Mouse (Mus musculus): ENCODE results near the gene Slc20a1. TPM values are rescaled to one million over a fixed set of nuclear protein-coding genes. Genes with fewer than 3 reads are reported as not detected.
A peak's percentile ranks its signal among the peaks of the same experiment; 100 is the strongest.

The Slc20a1 gene
- polyA plus RNA-seq, 1 experiment from 2014 or later, result 47.0 TPM

- 70% methylated on average over 9 of the region's 9 CpGs for WGBS
- DNase-seq (ENCODE audit: low spot score), result no peak
These were observed 42.3 kb downstream of the Slc20a1 start for GRCm38 (mm10) chr2:129240726-129241432.

GRCm38 (mm10) chr2:129241845-129242833 is 43.6 kb downstream of the Slc20a1 start:
- Histone ChIP-seq H3K4me2 (ENCODE audit: low read depth, severe bottlenecking) (no peak overlapping the region), H3K27me3 (ENCODE audit: control insufficient read depth, insufficient read depth, low read length) (no peaks in the 10 kb centered on the region), H3K4me1 (ENCODE audit: control insufficient read depth, insufficient read depth, low read length) (no peaks in the 10 kb centered on the region), H3K36me3 (ENCODE audit: control insufficient read depth, insufficient read depth, low read length) (no peaks in the 10 kb centered on the region), H3K27ac (replicated peaks; ENCODE audit: low read depth, low read length) (no peak overlapping the region), H3K9me3 (ENCODE audit: control insufficient read depth, low read length) (no peaks in the 10 kb centered on the region), H3K4me3 (ENCODE audit: low read depth, low read length) (no peak overlapping the region), H3K9ac (ENCODE audit: low read length) (no peak overlapping the region)
- no peak for DNase-seq (ENCODE audit: low spot score)
- ATAC-seq (ENCODE audit: insufficient number of reproducible peaks, low FRiP score, low TSS enrichment, low read depth), result peak; percentile 26; the same call in 1 of the 2 replicates
- 49% methylated on average over 7 of the region's 7 CpGs for WGBS

More at GRCm38 (mm10) chr2:129240726-129241432, 42.3 kb downstream of the Slc20a1 start:
- Histone ChIP-seq H3K36me3 (ENCODE audit: control insufficient read depth, insufficient read depth, low read length) (no peaks in the 10 kb centered on the region), H3K9ac (ENCODE audit: low read length) (no peak overlapping the region), H3K9me3 (ENCODE audit: control insufficient read depth, low read length) (no peaks in the 10 kb centered on the region), H3K27me3 (ENCODE audit: control insufficient read depth, insufficient read depth, low read length) (no peaks in the 10 kb centered on the region), H3K27ac (replicated peaks; ENCODE audit: low read depth, low read length) (no peak overlapping the region), H3K4me2 (ENCODE audit: low read depth, severe bottlenecking) (no peak overlapping the region), H3K4me1 (ENCODE audit: control insufficient read depth, insufficient read depth, low read length) (no peaks in the 10 kb centered on the region), H3K4me3 (ENCODE audit: low read depth, low read length) (no peak overlapping the region)
- ATAC-seq (ENCODE audit: insufficient number of reproducible peaks, low FRiP score, low TSS enrichment, low read depth), result no peak

- WGBS, result 87% methylated on average over 4 of the region's 4 CpGs
- no peaks in the 10 kb centered on the region for H3K9me3 ChIP-seq (ENCODE audit: control insufficient read depth, low read length)
- H3K36me3 ChIP-seq (ENCODE audit: control insufficient read depth, insufficient read depth, low read length), result no peaks in the 10 kb centered on the region
- H3K27ac ChIP-seq (replicated peaks; ENCODE audit: low read depth, low read length), result no peak overlapping the region
- H3K9ac ChIP-seq (ENCODE audit: low read length), result no peak overlapping the region
- ATAC-seq (ENCODE audit: insufficient number of reproducible peaks, low FRiP score, low TSS enrichment, low read depth) (no peak), DNase-seq (ENCODE audit: low spot score) (no peak)
- no peak overlapping the region for H3K4me3 ChIP-seq (ENCODE audit: low read depth, low read length)
- H3K27me3 ChIP-seq (ENCODE audit: control insufficient read depth, insufficient read depth, low read length), result no peaks in the 10 kb centered on the region
- H3K4me1 ChIP-seq (ENCODE audit: control insufficient read depth, insufficient read depth, low read length), result no peaks in the 10 kb centered on the region
- no peak overlapping the region for H3K4me2 ChIP-seq (ENCODE audit: low read depth, severe bottlenecking)
These were observed 44.4 kb downstream of the Slc20a1 start for GRCm38 (mm10) chr2:129243005-129243404.

GRCm38 (mm10) chr2:129243786-129244185 is 45.2 kb downstream of the Slc20a1 start:
- Histone ChIP-seq H3K4me2 (ENCODE audit: low read depth, severe bottlenecking) (no peak overlapping the region), H3K9ac (ENCODE audit: low read length) (no peak overlapping the region), H3K27ac (replicated peaks; ENCODE audit: low read depth, low read length) (no peak overlapping the region), H3K4me3 (ENCODE audit: low read depth, low read length) (no peak overlapping the region), H3K4me1 (ENCODE audit: control insufficient read depth, insufficient read depth, low read length) (no peaks in the 10 kb centered on the region), H3K27me3 (ENCODE audit: control insufficient read depth, insufficient read depth, low read length) (no peaks in the 10 kb centered on the region), H3K9me3 (ENCODE audit: control insufficient read depth, low read length) (no peaks in the 10 kb centered on the region), H3K36me3 (ENCODE audit: control insufficient read depth, insufficient read depth, low read length) (no peaks in the 10 kb centered on the region)
- WGBS, result 27% methylated on average over 9 of the region's 9 CpGs
- ATAC-seq (ENCODE audit: insufficient number of reproducible peaks, low FRiP score, low TSS enrichment, low read depth) (no peak), DNase-seq (ENCODE audit: low spot score) (no peak)

GRCm38 (mm10) chr2:129244446-129245120 is 46.0 kb downstream of the Slc20a1 start:
- no peaks in the 10 kb centered on the region for H3K36me3 ChIP-seq (ENCODE audit: control insufficient read depth, insufficient read depth, low read length)
- 86% methylated on average over 20 of the region's 20 CpGs for WGBS
- no peak overlapping the region for H3K27ac ChIP-seq (replicated peaks; ENCODE audit: low read depth, low read length)
- no peak for ATAC-seq (ENCODE audit: insufficient number of reproducible peaks, low FRiP score, low TSS enrichment, low read depth)
- H3K27me3 ChIP-seq (ENCODE audit: control insufficient read depth, insufficient read depth, low read length), result no peaks in the 10 kb centered on the region
- no peak overlapping the region for H3K4me2 ChIP-seq (ENCODE audit: low read depth, severe bottlenecking)
- no peaks in the 10 kb centered on the region for H3K4me1 ChIP-seq (ENCODE audit: control insufficient read depth, insufficient read depth, low read length)
- no peak overlapping the region for H3K9ac ChIP-seq (ENCODE audit: low read length)
- H3K4me3 ChIP-seq (ENCODE audit: low read depth, low read length), result no peak overlapping the region
- DNase-seq (ENCODE audit: low spot score), result no peak
- no peaks in the 10 kb centered on the region for H3K9me3 ChIP-seq (ENCODE audit: control insufficient read depth, low read length)

- Histone ChIP-seq H3K36me3 (ENCODE audit: control insufficient read depth, insufficient read depth, low read length) (no peaks in the 10 kb centered on the region), H3K9me3 (ENCODE audit: control insufficient read depth, low read length) (no peaks in the 10 kb centered on the region), H3K27me3 (ENCODE audit: control insufficient read depth, insufficient read depth, low read length) (no peaks in the 10 kb centered on the region), H3K4me1 (ENCODE audit: control insufficient read depth, insufficient read depth, low read length) (no peaks in the 10 kb centered on the region), H3K9ac (ENCODE audit: low read length) (no peak overlapping the region), H3K4me3 (ENCODE audit: low read depth, low read length) (no peak overlapping the region), H3K27ac (replicated peaks; ENCODE audit: low read depth, low read length) (no peak overlapping the region), H3K4me2 (ENCODE audit: low read depth, severe bottlenecking) (no peak overlapping the region)
- 44% methylated on average over 5 of the region's 5 CpGs for WGBS
- no peak for ATAC-seq (ENCODE audit: insufficient number of reproducible peaks, low FRiP score, low TSS enrichment, low read depth)
- no peak for DNase-seq (ENCODE audit: low spot score)
These were observed 47.1 kb downstream of the Slc20a1 start for GRCm38 (mm10) chr2:129245618-129246017.

- no peaks in the 10 kb centered on the region for H3K4me1 ChIP-seq (ENCODE audit: control insufficient read depth, insufficient read depth, low read length)
- H3K27me3 ChIP-seq (ENCODE audit: control insufficient read depth, insufficient read depth, low read length), result no peaks in the 10 kb centered on the region
- ATAC-seq (ENCODE audit: insufficient number of reproducible peaks, low FRiP score, low TSS enrichment, low read depth), result no peak
- no peak for DNase-seq (ENCODE audit: low spot score)
- no peak overlapping the region for H3K4me2 ChIP-seq (ENCODE audit: low read depth, severe bottlenecking)
- H3K27ac ChIP-seq (replicated peaks; ENCODE audit: low read depth, low read length), result no peak overlapping the region
- H3K4me3 ChIP-seq (ENCODE audit: low read depth, low read length), result no peak overlapping the region
- no peaks in the 10 kb centered on the region for H3K36me3 ChIP-seq (ENCODE audit: control insufficient read depth, insufficient read depth, low read length)
- no peak overlapping the region for H3K9ac ChIP-seq (ENCODE audit: low read length)
- 82% methylated on average over 7 of the region's 7 CpGs for WGBS
- H3K9me3 ChIP-seq (ENCODE audit: control insufficient read depth, low read length), result no peaks in the 10 kb centered on the region
These were observed 47.9 kb downstream of the Slc20a1 start for GRCm38 (mm10) chr2:129246436-129246835.

- no peak for ATAC-seq (ENCODE audit: insufficient number of reproducible peaks, low FRiP score, low TSS enrichment, low read depth)
- Histone ChIP-seq H3K27ac (replicated peaks; ENCODE audit: low read depth, low read length) (no peak overlapping the region), H3K27me3 (ENCODE audit: control insufficient read depth, insufficient read depth, low read length) (no peaks in the 10 kb centered on the region), H3K4me2 (ENCODE audit: low read depth, severe bottlenecking) (no peak overlapping the region), H3K4me1 (ENCODE audit: control insufficient read depth, insufficient read depth, low read length) (no peaks in the 10 kb centered on the region), H3K9ac (ENCODE audit: low read length) (no peak overlapping the region), H3K36me3 (ENCODE audit: control insufficient read depth, insufficient read depth, low read length) (no peaks in the 10 kb centered on the region), H3K9me3 (ENCODE audit: control insufficient read depth, low read length) (no peaks in the 10 kb centered on the region), H3K4me3 (ENCODE audit: low read depth, low read length) (no peak overlapping the region)
- WGBS, result 91% methylated on average over 12 of the region's 12 CpGs
- no peak for DNase-seq (ENCODE audit: low spot score)
These were observed 48.4 kb downstream of the Slc20a1 start for GRCm38 (mm10) chr2:129246924-129247323.
